Mouse (Mus musculus): ENCODE measurements around the gene Rtn4.
A peak's percentile ranks its signal among the peaks of the same experiment; 100 is the strongest.
"Not testable (repeated sequence)": the region's sequence is repeated elsewhere in the genome, so short reads cannot be mapped to it uniquely, and the experiment has no call there.

The Rtn4 gene

GRCm38 (mm10) chr11:29692683-29693272, at the start of gene Rtn4:
TSS of gene Rtn4 (plus strand) at chr11:29692947.
- peak; percentile 94 for DNase-seq (ENCODE audit: extremely low read depth, low read depth)

DNA sequence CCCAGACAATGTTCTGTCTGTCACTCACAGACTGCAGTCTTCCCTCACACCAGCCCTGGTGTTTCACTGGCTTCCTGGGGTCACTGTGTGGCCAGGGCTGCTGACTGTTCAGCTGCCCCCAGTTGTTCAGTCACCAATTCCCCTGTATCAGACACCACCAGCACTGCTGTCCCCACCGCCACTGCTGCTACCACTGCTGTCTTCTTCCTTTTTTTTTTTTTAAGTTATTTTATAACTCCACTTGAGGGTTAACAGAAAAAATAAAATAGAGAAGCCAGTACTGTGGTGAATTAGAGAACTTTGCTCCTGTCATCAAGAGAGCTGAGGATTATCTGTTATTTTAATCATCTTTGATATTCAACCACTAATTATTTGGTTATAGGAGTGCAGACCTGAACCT, 48.3 kb upstream of the Rtn4 start:
- peak; percentile 41 for DNase-seq (ENCODE audit: extremely low read depth, low read depth)

DNA sequence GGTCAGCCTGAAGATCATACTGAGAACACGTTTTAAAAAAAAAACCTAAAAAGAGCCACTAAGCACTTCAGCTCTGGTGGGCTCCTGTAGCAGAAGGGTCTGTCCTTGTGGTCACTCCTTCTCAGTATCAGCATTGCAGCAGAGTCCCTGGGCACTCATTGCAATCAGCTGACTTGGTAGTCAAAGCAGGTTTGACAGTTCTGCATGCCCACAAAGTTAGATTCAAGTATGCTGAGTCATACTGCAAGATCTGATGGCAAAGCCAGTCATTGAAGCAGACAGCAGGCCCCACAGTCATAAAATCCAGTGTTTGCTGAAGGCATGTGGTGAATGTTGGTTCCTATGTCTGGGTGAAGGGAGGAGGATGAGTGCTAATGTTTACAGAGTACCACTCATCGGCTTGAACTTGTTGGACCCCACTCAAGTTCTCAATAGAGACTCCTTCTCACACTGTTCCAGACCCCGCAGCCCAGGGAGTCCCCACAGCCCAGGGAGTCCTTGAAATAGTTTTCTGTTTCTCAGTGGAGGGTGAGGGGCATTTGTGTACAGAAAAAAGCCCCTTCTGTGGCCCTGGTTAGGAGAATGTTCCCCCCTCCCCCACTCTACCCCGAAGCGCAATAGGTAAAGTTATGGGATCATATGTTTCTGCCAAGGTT, 47.2 kb upstream of the Rtn4 start:
- DNase-seq (ENCODE audit: extremely low read depth, low read depth), result peak; percentile 39

- no peak for DNase-seq (ENCODE audit: extremely low read depth, low read depth)
These were observed 45.0 kb upstream of the Rtn4 start for GRCm38 (mm10) chr11:29647568-29648319.

DNA sequence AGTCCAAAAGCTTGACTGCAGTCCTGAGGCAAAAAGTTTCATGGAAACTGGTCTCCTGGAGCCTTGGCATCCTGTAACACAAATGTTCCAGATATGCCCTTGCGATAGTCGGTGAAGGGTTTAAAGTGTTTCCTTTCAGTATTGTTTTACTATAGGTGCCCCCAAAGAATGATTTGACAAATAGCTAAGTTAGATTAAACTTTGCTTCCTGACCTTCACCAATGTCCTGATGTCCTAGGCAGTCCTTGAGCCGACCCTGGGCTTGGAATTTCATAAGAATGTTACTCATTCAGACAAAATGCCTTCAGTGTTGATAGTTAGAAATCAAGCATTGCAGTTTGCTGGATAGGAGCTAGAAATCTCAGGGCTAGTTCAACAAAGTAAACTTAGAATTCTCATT, 37.4 kb upstream of the Rtn4 start:
- not testable (repeated sequence) for DNase-seq (ENCODE audit: extremely low read depth, low read depth)

- no peak for DNase-seq (ENCODE audit: extremely low read depth, low read depth)
These were observed 32.0 kb upstream of the Rtn4 start for GRCm38 (mm10) chr11:29660740-29661139.

DNA sequence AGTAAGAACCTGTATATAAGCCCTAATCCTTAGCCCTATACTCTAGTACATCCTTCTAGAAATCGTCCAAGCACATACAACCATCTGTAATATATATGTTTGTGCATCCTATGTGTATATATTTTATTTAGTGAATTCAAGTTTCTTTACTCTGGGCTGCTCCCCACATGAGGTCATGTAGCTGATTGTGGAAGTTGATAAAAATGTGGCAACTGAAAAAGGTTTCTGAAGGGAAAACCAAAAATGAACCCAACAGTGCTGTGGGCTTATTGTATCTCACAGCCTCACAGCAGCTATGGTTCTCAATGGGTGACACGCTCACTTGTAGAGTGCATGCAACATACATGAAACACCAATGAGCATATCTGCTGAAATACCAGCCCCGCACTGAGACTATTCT, 25.1 kb upstream of the Rtn4 start:
- no peak for DNase-seq (ENCODE audit: extremely low read depth, low read depth)

DNA sequence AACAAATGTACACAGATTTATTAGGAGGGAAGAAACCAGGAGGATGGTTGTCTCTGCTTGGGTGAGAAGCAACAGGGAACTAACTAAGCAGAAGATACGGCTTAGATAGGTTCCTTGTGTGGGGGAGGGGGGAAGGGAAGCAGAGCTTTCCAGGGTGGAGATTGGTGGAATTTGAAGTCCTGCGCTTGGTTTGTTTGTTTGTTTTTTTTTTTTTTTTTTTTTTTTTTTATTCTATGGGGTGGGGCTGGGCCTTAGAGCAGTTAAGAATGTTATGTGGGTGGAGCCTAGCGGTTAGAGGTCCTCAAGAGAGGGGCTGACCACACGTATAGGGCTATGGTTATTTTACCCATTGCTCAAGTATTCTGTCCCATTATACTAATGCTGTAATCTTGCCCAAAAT, 23.0 kb upstream of the Rtn4 start:
- no peak for DNase-seq (ENCODE audit: extremely low read depth, low read depth)

DNA sequence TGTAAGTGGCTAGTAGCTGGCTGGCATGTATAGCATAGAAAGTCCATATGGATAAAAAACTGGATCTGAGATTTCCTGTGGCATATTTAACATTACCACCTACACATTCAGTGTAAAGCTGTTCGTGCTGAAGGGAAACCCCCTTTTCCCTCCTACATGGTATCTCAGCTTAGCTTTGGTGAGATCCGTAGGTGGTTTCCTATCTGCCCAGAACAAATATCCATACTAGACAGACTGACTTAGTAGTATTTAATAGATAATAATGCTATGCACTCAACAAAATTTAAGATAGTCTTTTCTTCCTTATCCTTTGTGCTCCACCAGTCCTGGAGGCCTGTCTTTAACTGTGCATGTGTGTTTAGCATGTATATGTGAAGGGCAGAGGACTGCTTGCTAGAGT, 19.4 kb upstream of the Rtn4 start:
- no peak for DNase-seq (ENCODE audit: extremely low read depth, low read depth)

DNA sequence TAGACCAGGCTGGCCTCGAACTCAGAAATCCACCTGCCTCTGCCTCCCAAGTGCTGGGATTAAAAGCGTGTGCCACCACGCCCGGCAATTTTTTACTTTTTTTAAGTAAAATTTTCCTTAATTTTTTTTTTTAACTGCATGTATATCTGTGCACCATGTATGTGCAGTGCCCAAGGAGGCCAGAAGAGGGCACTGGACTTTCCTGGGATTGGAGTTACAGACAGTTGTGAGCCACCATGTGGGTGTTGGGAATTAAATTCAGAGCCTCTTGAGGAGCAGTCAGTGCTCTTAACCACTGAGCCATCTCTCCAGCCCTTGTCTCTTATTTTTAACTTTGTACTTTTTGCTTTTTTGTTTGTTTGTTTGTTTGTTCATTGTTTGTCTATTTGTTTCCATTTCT, 16.0 kb upstream of the Rtn4 start:
- no peak for DNase-seq (ENCODE audit: extremely low read depth, low read depth)

DNA sequence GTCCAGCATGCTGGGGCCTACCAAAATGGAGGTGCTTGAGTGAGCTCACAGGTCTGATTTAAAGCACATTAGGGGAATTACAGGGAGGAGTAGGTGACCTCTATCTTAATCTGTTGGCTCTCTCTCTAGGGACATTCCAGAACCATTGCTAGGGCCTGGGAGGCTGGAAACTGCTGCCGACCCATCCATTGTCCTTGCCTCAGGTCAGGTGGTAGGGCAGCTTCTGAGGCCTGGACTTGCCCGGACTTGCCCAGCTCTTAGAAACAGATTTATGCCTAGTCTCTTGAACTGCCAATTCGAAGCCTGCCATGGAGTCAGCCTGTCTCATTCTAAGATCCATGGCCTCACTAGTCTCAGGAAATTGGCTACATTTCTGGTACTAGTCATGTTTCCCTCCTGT, 12.8 kb upstream of the Rtn4 start:
- DNase-seq (ENCODE audit: extremely low read depth, low read depth), result no peak

DNA sequence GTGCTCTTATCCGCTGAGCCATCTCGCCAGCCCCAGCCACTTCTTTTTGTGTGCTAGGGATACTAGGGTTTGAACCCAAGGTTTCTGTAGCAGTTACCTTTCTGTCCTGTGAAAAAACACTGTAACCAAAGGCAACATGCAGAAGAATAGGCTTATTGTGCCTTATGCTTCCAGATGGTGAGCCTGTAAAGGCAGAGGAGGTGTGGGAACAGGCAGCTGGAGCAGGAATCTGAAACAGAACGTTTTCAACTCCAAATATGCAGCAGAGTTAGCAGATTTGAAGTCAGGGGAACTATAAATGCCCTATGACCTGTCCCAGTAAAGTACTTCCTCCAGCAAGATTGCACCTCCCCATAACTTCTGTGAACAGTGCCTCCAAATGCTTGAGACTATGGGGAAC, 12.0 kb upstream of the Rtn4 start:
- DNase-seq (ENCODE audit: extremely low read depth, low read depth), result no peak

GRCm38 (mm10) chr11:29684272-29684671, 8.5 kb upstream of the Rtn4 start:
- DNase-seq (ENCODE audit: extremely low read depth, low read depth), result no peak

- DNase-seq (ENCODE audit: extremely low read depth, low read depth), result peak; percentile 67
These were observed 6.6 kb upstream of the Rtn4 start for GRCm38 (mm10) chr11:29686176-29686575.

GRCm38 (mm10) chr11:29691556-29691955, 1.2 kb upstream of the Rtn4 start:
- DNase-seq (ENCODE audit: extremely low read depth, low read depth), result no peak

- DNase-seq (ENCODE audit: extremely low read depth, low read depth), result no peak
These were observed 550 bp upstream of the Rtn4 start for GRCm38 (mm10) chr11:29692111-29692682.

DNA sequence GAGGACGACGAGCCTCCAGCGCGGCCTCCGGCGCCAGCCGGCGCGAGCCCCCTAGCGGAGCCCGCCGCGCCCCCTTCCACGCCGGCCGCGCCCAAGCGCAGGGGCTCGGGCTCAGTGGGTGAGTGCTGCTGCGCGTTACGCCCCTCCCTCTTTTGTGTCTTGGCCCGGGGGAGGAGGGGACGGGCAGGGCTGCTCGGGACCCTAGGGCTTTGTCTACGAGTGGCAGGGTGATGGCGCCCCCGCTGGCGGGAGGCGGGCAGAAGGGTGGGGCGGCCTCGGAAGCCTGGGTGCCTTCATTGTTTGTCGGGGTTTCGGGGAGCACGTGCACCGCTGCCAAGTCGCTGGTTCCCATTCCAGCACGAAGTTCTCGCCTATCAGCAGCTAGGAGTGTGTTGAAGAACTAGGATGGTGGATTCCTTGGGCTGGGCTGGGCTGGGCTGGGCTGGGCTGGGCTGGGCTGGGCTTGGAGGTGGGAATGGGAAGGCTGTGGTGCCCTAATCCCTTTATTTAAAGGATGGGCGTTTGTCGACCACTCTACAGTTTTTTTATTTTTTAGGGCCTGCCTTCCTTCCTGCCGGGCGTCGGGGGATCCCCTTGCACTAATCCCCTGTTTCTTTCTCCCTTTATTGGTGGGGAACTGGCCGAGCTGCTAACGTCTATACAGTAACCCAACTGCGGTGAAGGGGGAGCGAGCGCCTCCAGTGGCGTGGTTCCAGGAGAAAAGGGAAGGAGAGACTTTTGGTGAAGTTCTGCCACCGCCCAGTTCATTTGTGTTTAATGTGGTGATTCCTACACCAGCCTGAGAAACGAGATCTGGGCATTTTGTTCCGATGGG, 1.0 kb downstream of the Rtn4 start:
- DNase-seq (ENCODE audit: extremely low read depth, low read depth), result peak; percentile 75

DNA sequence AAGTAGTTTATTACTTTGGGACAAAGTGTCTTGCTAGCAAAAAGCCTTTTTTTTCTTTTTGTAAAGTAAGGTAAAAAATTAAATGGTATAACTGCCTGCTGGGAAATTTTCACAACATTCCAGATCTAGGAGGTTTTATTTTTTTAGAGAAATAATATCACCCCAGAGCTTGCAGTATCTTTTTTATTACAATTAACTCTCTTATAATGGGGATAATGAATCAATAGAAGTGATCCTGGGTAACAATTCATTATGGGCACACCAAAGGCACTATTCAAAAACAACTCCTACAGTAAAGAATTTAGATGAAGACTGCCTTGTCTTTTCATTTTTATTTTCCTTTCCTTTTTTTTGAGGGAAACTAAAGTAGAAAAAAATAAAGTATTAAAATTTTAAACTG, 2.0 kb downstream of the Rtn4 start:
- no peak for DNase-seq (ENCODE audit: extremely low read depth, low read depth)

GRCm38 (mm10) chr11:29702721-29703120, 10.0 kb downstream of the Rtn4 start:
- no peak for DNase-seq (ENCODE audit: extremely low read depth, low read depth)

GRCm38 (mm10) chr11:29705263-29705662, 12.5 kb downstream of the Rtn4 start:
- no peak for DNase-seq (ENCODE audit: extremely low read depth, low read depth)

DNA sequence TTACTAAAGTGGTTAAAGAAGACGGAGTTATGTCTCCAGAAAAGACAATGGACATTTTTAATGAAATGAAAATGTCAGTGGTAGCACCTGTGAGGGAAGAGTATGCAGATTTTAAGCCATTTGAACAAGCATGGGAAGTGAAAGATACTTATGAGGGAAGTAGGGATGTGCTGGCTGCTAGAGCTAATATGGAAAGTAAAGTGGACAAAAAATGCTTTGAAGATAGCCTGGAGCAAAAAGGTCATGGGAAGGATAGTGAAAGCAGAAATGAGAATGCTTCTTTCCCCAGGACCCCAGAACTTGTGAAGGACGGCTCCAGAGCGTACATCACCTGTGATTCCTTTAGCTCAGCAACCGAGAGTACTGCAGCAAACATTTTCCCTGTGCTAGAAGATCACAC, 14.1 kb downstream of the Rtn4 start:
- DNase-seq (ENCODE audit: extremely low read depth, low read depth), result no peak

DNA sequence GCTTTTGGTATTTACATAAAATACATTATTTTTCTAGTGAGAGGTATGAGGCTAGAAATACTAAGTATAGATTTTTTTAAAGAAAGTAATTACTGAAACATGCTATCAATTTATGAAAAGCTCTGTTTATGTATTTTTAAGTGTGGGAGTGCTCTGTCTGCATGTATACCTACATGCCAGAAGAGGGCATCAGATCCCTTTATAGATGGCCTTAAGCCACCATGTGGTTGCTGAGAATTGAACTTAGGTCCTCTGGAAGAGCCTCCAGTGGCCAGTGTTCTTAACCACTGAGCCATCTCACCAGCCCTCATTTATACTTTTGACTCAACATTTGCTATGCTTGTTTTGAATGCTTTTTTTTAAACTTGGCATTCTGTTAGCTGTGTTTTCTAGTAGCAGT, 16.8 kb downstream of the Rtn4 start:
- DNase-seq (ENCODE audit: extremely low read depth, low read depth), result no peak

All from MEL-GATA-1-ER (cell line).